Mouse (Mus musculus): ENCODE data around the gene Hrasls5. TPM values are rescaled to one million over a fixed set of nuclear protein-coding genes. Genes with fewer than 3 reads are reported as not detected.

Hrasls5 gene
- polyA plus RNA-seq, 2 experiments: 0.04 TPM; not detected in 1

GRCm38 (mm10) chr19:7605013-7605412 is 7.3 kb upstream of the Hrasls5 start:
- ATAC-seq (ENCODE audit: insufficient read depth) (no peak), DNase-seq (ENCODE audit: low read depth in 3 of 3, low spot score in 3 of 3) (no peak)
- Histone ChIP-seq H3K27ac (no peak overlapping the region), H3K9me3 (ENCODE audit: control insufficient read depth, low read length) (no peaks in the 10 kb centered on the region), H3K4me3 (ENCODE audit: insufficient read depth in 1 of 2, low read depth in 2 of 2, low read length in 2 of 2) (no peak overlapping the region), H3K4me2 (ENCODE audit: low read depth) (no peak overlapping the region), H3K27me3 (ENCODE audit: control insufficient read depth, insufficient read depth, low read length) (no peaks in the 10 kb centered on the region), H3K4me1 (replicated peaks; ENCODE audit: control insufficient read depth in 2 of 2, insufficient read depth in 2 of 2, low read length in 1 of 2) (peaks cover 0 to 5% of the 10 kb centered on the region in 2 experiments; a peak in 2 of 4 replicates), H3K36me3 (replicated peaks; ENCODE audit: control insufficient read depth, insufficient read depth, low read depth) (no peaks in the 10 kb centered on the region), H3K9ac (replicated peaks) (no peak overlapping the region)
- TF ChIP-seq EP300 (IDR thresholded peaks at IDR 0.05; ENCODE audit: low read depth) (no peak), CTCF (IDR thresholded peaks at IDR 0.05; ENCODE audit: low read depth) (no peak)

GRCm38 (mm10) chr19:7605930-7606783 is 6.2 kb upstream of the Hrasls5 start:
- Histone ChIP-seq H3K36me3 (replicated peaks; ENCODE audit: control insufficient read depth, insufficient read depth, low read depth) (no peaks in the 10 kb centered on the region), H3K27me3 (ENCODE audit: control insufficient read depth, insufficient read depth, low read length) (no peaks in the 10 kb centered on the region), H3K9me3 (ENCODE audit: control insufficient read depth, low read length) (no peaks in the 10 kb centered on the region), H3K4me3 (ENCODE audit: insufficient read depth in 1 of 2, low read depth in 2 of 2, low read length in 2 of 2) (no peak overlapping the region), H3K4me1 (replicated peaks; ENCODE audit: control insufficient read depth in 2 of 2, insufficient read depth in 2 of 2, low read length in 1 of 2) (peaks cover 0 to 5% of the 10 kb centered on the region in 2 experiments; a peak in 2 of 4 replicates), H3K9ac (replicated peaks) (no peak overlapping the region), H3K27ac (no peak overlapping the region), H3K4me2 (ENCODE audit: low read depth) (peak overlapping the region; percentile 2; the same call in 1 of the 2 replicates)
- TF ChIP-seq CTCF (IDR thresholded peaks at IDR 0.05; ENCODE audit: low read depth) (no peak), EP300 (IDR thresholded peaks at IDR 0.05; ENCODE audit: low read depth) (no peak)
- DNase-seq (ENCODE audit: low read depth in 3 of 3, low spot score in 3 of 3) (no peak), ATAC-seq (ENCODE audit: insufficient read depth) (no peak)
- WGBS (ENCODE audit: insufficient replicate concordance): 12% methylated on average over 14 of the region's 15 CpGs

- H3K4me1 ChIP-seq (replicated peaks; ENCODE audit: control insufficient read depth in 2 of 2, insufficient read depth in 2 of 2, low read length in 1 of 2): peaks cover 0 to 5% of the 10 kb centered on the region in 2 experiments; a peak in 2 of 4 replicates
- no peak within 1 kb of the TSS for H3K4me3 ChIP-seq (ENCODE audit: insufficient read depth in 1 of 2, low read depth in 2 of 2, low read length in 2 of 2)
- H3K27ac ChIP-seq: no peak within 1 kb of the TSS
- WGBS (ENCODE audit: insufficient replicate concordance): 11% methylated on average over 15 of the region's 15 CpGs
- no peak for TF ChIP-seq EP300 (IDR thresholded peaks at IDR 0.05; ENCODE audit: low read depth)
- TF ChIP-seq CTCF (IDR thresholded peaks at IDR 0.05; ENCODE audit: low read depth): no peak
- ATAC-seq (ENCODE audit: insufficient read depth) (no peak), DNase-seq (ENCODE audit: low read depth in 3 of 3, low spot score in 3 of 3) (no peak)
- no peaks in the 10 kb centered on the region for H3K36me3 ChIP-seq (replicated peaks; ENCODE audit: control insufficient read depth, insufficient read depth, low read depth)
- H3K9me3 ChIP-seq (ENCODE audit: control insufficient read depth, low read length): no peaks in the 10 kb centered on the region
- H3K9ac ChIP-seq (replicated peaks): no peak within 1 kb of the TSS
- H3K27me3 ChIP-seq (ENCODE audit: control insufficient read depth, insufficient read depth, low read length): peaks cover 7% of the 10 kb centered on the region
- H3K4me2 ChIP-seq (ENCODE audit: low read depth): peak within 1 kb of the TSS; percentile 2; the same call in 1 of the 2 replicates
Observed at GRCm38 (mm10) chr19:7606801-7607689, 5.3 kb upstream of the Hrasls5 start, which contains the start of gene Lgals12. Gene Lgals12 (minus strand): TSS chr19:7607193.

DNA sequence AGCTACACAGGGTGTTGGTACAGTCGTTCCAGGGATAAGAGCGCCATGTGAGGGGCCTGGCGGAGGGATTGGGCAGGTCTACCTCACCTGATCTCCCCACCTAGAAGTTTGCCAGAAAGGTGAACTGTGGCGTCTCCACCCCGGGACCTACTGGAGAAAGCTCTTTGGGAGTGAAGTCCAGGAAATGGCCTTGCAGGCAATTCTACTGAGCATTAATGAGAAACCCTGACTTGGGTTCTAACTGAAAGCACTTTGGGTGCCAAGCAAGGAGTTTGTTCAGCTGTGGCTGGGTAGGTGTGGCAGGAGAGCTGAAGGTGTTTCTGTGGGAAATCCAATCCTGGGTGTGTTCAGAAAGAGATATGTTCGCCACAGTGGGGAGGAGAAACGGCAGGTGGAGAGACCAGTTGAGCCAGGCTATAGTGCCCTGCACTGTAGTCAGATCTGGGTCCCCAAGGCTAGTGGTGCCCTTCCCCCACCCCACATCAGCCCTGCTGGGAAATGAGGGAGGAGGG is 4.6 kb upstream of the Hrasls5 start:
- no peak for ATAC-seq (ENCODE audit: insufficient read depth)

More for the DNA sequence above, 4.6 kb upstream of the Hrasls5 start:
- Histone ChIP-seq H3K4me3 (ENCODE audit: insufficient read depth in 1 of 2, low read depth in 2 of 2, low read length in 2 of 2) (no peak overlapping the region), H3K9ac (replicated peaks) (no peak overlapping the region), H3K9me3 (ENCODE audit: control insufficient read depth, low read length) (no peaks in the 10 kb centered on the region), H3K27me3 (ENCODE audit: control insufficient read depth, insufficient read depth, low read length) (peaks cover 13% of the 10 kb centered on the region), H3K4me2 (ENCODE audit: low read depth) (no peak overlapping the region), H3K36me3 (replicated peaks; ENCODE audit: control insufficient read depth, insufficient read depth, low read depth) (no peaks in the 10 kb centered on the region), H3K27ac (no peak overlapping the region), H3K4me1 (replicated peaks; ENCODE audit: control insufficient read depth in 2 of 2, insufficient read depth in 2 of 2, low read length in 1 of 2) (peaks cover 0 to 5% of the 10 kb centered on the region in 2 experiments; a peak in 2 of 4 replicates)
- 59% methylated on average over 7 of the region's 7 CpGs for WGBS (ENCODE audit: insufficient replicate concordance)
- TF ChIP-seq CTCF (IDR thresholded peaks at IDR 0.05; ENCODE audit: low read depth) (no peak), EP300 (IDR thresholded peaks at IDR 0.05; ENCODE audit: low read depth) (no peak)
- DNase-seq (ENCODE audit: low read depth in 3 of 3, low spot score in 3 of 3): no peak
